Mouse (Mus musculus): ENCODE results near the gene Gm1113. TPM values are rescaled to one million over a fixed set of nuclear protein-coding genes. Genes with fewer than 3 reads are reported as not detected.

The Gm1113 gene
- polyA plus RNA-seq, 1 experiment, result not detected

DNA sequence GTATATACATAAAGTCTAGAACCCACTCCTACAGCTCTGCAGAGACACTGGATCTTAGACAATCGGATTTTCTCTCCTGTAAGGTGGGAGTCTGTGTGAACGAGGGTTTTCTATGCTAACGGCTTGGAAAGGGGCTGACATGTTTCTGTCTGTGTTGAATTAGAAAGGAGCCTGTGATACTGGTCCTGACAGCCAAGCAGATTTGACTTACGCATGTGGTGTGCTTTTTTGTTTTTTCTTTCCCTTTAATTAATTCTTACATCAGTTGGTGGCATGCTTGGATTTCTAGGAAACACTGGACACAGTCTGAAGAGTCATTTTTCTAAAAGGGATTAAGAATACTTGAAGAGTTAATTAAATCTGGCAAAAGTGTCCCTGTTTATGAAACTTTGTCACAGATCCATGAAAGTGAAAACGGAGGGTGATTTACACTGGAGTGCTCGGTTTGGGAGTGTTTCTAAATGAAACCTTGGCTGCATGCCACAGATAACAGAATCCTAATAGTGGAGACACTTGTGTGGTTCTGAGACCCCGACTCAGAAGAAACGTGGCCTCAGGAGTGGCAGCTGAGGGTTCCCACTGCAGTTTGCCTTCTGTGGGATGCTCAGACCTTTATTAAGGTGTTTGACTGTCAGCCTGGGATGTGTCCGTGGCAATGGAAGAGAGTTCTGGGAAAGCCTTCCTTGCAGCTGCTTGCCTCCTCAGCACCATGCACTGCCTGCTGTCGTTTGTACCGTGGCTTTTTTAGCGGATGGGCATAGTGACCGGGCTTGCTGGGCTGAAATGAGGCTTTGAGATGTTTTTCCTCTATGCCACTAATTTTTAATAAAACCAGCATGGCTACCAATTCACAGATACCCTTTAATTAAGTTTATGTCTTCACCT, 35.8 kb downstream of the Gm1113 start:
- 89% methylated on average over 13 of the region's 13 CpGs for WGBS
- no peak for TF ChIP-seq CTCF (IDR thresholded peaks at IDR 0.05; ENCODE audit: extremely low read depth, insufficient read depth, insufficient read length, insufficient replicate concordance)
- TF ChIP-seq POLR2A (IDR thresholded peaks at IDR 0.05; ENCODE audit: low read depth, low read length), result no peak
- H3K36me3 ChIP-seq (ENCODE audit: control insufficient read depth, insufficient read depth, low read length), result no peaks in the 10 kb centered on the region
- no peak overlapping the region; the same call in 1 of the 2 replicates for H3K27ac ChIP-seq (ENCODE audit: insufficient read depth, low read length)
- DNase-seq (ENCODE audit: low read depth in 1 of 2, low spot score in 2 of 2), result no peak
- no peak overlapping the region for H3K4me3 ChIP-seq (ENCODE audit: extremely low read depth, insufficient read depth, insufficient read length)
- H3K4me1 ChIP-seq (ENCODE audit: control insufficient read depth, insufficient read depth, insufficient read length), result peaks cover 2% of the 10 kb centered on the region
- H3K27me3 ChIP-seq (ENCODE audit: control insufficient read depth, insufficient read depth, low read length), result no peaks in the 10 kb centered on the region

DNA sequence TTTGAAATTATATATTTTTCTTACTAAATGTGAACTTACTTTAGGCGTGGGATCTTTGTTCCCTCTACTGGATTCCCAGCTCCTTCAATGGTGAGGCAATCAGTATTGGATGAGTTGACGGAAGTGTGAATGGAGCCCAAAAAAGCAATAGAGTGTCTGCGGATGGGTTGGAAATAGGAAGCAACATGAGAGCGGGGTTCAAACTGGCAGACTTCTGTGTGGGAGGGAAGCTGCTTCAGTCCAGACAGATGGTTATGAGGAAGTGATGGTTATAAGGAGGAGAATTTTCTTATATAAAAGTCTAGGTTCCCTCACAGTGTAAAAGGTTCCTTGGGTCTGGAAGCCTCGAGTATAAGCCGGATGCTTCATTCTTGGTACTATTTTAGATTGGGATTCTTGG, 38.6 kb downstream of the Gm1113 start:
- Histone ChIP-seq H3K27ac (ENCODE audit: insufficient read depth, low read length) (no peak overlapping the region), H3K27me3 (ENCODE audit: control insufficient read depth, insufficient read depth, low read length) (no peaks in the 10 kb centered on the region), H3K36me3 (ENCODE audit: control insufficient read depth, insufficient read depth, low read length) (no peaks in the 10 kb centered on the region), H3K4me1 (ENCODE audit: control insufficient read depth, insufficient read depth, insufficient read length) (peaks cover 9% of the 10 kb centered on the region), H3K4me3 (ENCODE audit: extremely low read depth, insufficient read depth, insufficient read length) (no peak overlapping the region)
- WGBS, result 80% methylated on average over 6 of the region's 6 CpGs
- TF ChIP-seq CTCF (IDR thresholded peaks at IDR 0.05; ENCODE audit: extremely low read depth, insufficient read depth, insufficient read length, insufficient replicate concordance) (no peak), POLR2A (IDR thresholded peaks at IDR 0.05; ENCODE audit: low read depth, low read length) (no peak)
- no peak for DNase-seq (ENCODE audit: low read depth in 1 of 2, low spot score in 2 of 2)

DNA sequence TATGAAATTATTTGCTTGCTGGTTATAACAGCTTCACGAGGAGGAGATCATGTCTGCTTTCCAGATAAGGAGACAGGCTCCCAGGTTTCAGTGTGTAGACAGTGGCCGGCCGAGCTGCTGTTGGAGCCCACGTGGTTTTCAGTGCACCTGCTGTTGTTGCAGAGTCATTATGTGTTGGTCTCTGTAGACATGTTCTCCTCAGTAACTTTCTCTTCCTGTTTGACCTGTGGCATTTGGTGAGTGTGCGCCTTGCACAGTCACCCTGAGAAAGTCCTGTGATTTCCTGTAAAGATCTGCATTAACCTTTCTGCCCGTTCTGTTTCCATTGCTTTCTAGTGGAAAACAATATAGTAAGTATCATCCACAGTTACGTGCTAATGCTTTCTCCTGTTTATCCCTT, 42.7 kb downstream of the Gm1113 start:
- Histone ChIP-seq H3K4me1 (ENCODE audit: control insufficient read depth, insufficient read depth, insufficient read length) (peaks cover 7% of the 10 kb centered on the region), H3K4me3 (ENCODE audit: extremely low read depth, insufficient read depth, insufficient read length) (no peak overlapping the region), H3K27me3 (ENCODE audit: control insufficient read depth, insufficient read depth, low read length) (no peaks in the 10 kb centered on the region), H3K36me3 (ENCODE audit: control insufficient read depth, insufficient read depth, low read length) (no peaks in the 10 kb centered on the region), H3K27ac (ENCODE audit: insufficient read depth, low read length) (no peak overlapping the region)
- WGBS, result 32% methylated on average over 7 of the region's 7 CpGs
- no peak for TF ChIP-seq POLR2A (IDR thresholded peaks at IDR 0.05; ENCODE audit: low read depth, low read length)
- no peak for TF ChIP-seq CTCF (IDR thresholded peaks at IDR 0.05; ENCODE audit: extremely low read depth, insufficient read depth, insufficient read length, insufficient replicate concordance)
- DNase-seq (ENCODE audit: low read depth in 1 of 2, low spot score in 2 of 2), result no peak

DNA sequence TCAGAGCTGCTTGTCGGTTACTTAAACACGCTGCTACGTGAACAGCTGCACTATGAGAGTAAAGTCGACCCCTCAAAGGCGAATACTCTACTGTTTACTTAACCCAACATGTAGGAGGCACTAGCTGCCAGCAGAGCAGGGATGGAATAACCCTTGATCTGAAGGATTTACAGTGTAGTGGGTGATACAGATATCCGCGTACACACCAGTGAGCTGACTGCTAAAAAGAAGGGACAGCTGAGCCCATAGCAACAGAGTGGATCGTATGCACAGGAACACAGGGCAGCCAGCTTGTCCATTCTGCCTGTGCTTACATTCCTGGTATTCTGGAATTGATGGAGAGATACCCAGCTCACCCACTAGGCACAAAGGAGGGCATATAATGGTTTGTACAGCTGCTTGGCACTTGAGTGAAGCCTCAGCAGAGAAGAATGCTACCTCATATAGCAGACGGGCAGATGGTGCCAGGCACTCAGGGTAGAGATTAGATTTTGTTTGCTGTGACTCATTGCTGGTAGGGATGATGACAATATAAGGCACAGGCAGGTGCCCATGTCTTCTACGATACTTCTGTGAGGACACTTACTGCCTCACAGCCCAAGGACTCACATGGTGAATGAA, 43.9 kb downstream of the Gm1113 start:
- WGBS, result 96% methylated on average over 10 of the region's 10 CpGs
- Histone ChIP-seq H3K27me3 (ENCODE audit: control insufficient read depth, insufficient read depth, low read length) (no peaks in the 10 kb centered on the region), H3K4me3 (ENCODE audit: extremely low read depth, insufficient read depth, insufficient read length) (no peak overlapping the region), H3K36me3 (ENCODE audit: control insufficient read depth, insufficient read depth, low read length) (no peaks in the 10 kb centered on the region), H3K27ac (ENCODE audit: insufficient read depth, low read length) (no peak overlapping the region), H3K4me1 (ENCODE audit: control insufficient read depth, insufficient read depth, insufficient read length) (peaks cover 7% of the 10 kb centered on the region; the same call in 1 of the 2 replicates)
- no peak for TF ChIP-seq CTCF (IDR thresholded peaks at IDR 0.05; ENCODE audit: extremely low read depth, insufficient read depth, insufficient read length, insufficient replicate concordance)
- no peak for TF ChIP-seq POLR2A (IDR thresholded peaks at IDR 0.05; ENCODE audit: low read depth, low read length)
- no peak for DNase-seq (ENCODE audit: low read depth in 1 of 2, low spot score in 2 of 2)

DNA sequence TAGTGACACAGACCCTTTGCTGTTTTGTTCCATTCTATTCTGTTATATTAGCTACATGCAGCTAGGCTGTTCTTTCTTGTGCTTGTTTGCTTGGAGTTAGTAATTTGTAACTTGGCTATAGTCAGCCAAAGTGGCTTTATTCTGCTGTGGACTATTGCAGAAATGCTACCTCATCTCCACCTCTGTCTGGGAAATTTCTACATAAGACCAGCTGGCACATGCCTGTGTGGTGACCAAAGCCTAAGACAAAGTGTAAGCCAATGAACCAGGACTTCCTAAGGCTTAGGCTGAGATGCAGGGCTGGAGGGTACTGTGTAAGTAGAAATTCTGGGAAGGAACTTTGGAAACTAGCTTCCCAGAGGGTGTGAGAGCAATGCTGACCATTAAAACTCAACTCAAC, 49.2 kb downstream of the Gm1113 start:
- DNase-seq (ENCODE audit: low read depth in 1 of 2, low spot score in 2 of 2), result no peak
- Histone ChIP-seq H3K27me3 (ENCODE audit: control insufficient read depth, insufficient read depth, low read length) (no peaks in the 10 kb centered on the region), H3K4me3 (ENCODE audit: extremely low read depth, insufficient read depth, insufficient read length) (no peak overlapping the region), H3K4me1 (ENCODE audit: control insufficient read depth, insufficient read depth, insufficient read length) (no peaks in the 10 kb centered on the region), H3K36me3 (ENCODE audit: control insufficient read depth, insufficient read depth, low read length) (no peaks in the 10 kb centered on the region), H3K27ac (ENCODE audit: insufficient read depth, low read length) (no peak overlapping the region)
- no peak for TF ChIP-seq POLR2A (IDR thresholded peaks at IDR 0.05; ENCODE audit: low read depth, low read length)
- TF ChIP-seq CTCF (IDR thresholded peaks at IDR 0.05; ENCODE audit: extremely low read depth, insufficient read depth, insufficient read length, insufficient replicate concordance), result no peak

DNA sequence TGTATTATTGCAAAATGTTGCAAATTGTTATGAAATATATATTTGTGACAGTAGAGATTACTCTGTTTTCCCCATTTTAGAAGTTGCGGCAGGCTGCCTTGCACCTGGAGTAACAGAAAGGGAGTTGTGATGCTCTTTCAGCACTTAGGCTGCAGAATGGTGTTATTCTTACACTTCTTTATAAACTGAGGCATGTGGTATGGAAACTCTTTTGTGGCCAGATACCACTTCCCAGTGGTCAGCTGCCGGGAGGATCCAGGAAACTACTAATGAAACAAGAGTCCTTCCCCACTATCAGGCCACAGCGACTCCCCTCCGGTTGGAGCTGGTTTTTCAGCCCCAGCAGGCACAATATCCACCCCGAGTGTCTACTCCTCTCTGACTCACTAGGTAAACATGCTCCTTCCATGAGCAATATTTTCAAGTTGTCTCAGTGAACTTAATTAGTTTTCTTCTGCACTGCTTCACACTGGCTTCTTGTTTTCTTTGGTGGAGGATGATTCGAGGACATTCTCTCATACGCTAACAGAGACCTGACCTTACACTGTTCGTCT, 50.7 kb downstream of the Gm1113 start:
- Histone ChIP-seq H3K27ac (ENCODE audit: insufficient read depth, low read length) (no peak overlapping the region), H3K4me1 (ENCODE audit: control insufficient read depth, insufficient read depth, insufficient read length) (no peaks in the 10 kb centered on the region)
- WGBS, result 80% methylated on average over 8 of the region's 8 CpGs

More for the DNA sequence above, 50.7 kb downstream of the Gm1113 start:
- Histone ChIP-seq H3K27me3 (ENCODE audit: control insufficient read depth, insufficient read depth, low read length) (no peaks in the 10 kb centered on the region), H3K4me3 (ENCODE audit: extremely low read depth, insufficient read depth, insufficient read length) (no peak overlapping the region), H3K36me3 (ENCODE audit: control insufficient read depth, insufficient read depth, low read length) (no peaks in the 10 kb centered on the region)
- no peak for TF ChIP-seq POLR2A (IDR thresholded peaks at IDR 0.05; ENCODE audit: low read depth, low read length)
- TF ChIP-seq CTCF (IDR thresholded peaks at IDR 0.05; ENCODE audit: extremely low read depth, insufficient read depth, insufficient read length, insufficient replicate concordance), result no peak
- DNase-seq (ENCODE audit: low read depth in 1 of 2, low spot score in 2 of 2), result no peak
